Mouse (Mus musculus) G1E (cell line): ENCODE results near the gene Smndc1. TPM values are rescaled to one million over a fixed set of nuclear protein-coding genes. Genes with fewer than 3 reads are reported as not detected.

ENCODE experiments used
- ATAC-seq: 2 replicates; pipeline ENCODE4 v1.8.0; 2016; ENCODE audit warnings: mild to moderate bottlenecking; ENCODE audit not compliant: insufficient number of reproducible peaks, poor library complexity, low FRiP score, severe bottlenecking; ENCODE audit errors: extremely low read depth
- DNase-seq: peaks from one replicate; pipeline ENCODE4 v3.0.0; 2012; ENCODE audit warnings: low spot score
- H3K27me3 ChIP-seq: 2 replicates; pipeline ENCODE4 v1.6.1; 2012; ENCODE audit warnings: mild to moderate bottlenecking, low read length, inconsistent platforms; ENCODE audit not compliant: insufficient read depth
- H3K36me3 ChIP-seq: replicated peaks from 2 replicates; pipeline ENCODE3; 2012; ENCODE audit warnings: mild to moderate bottlenecking, inconsistent platforms
- H3K4me1 ChIP-seq: 2 replicates; pipeline ENCODE4 v1.6.1; 2012; ENCODE audit warnings: low read depth, low read length, inconsistent platforms, mixed read lengths; ENCODE audit not compliant: insufficient read depth
- H3K4me3 ChIP-seq: 2 replicates; pipeline ENCODE4 v1.5.1; 2012; ENCODE audit warnings: low read depth, mild to moderate bottlenecking, inconsistent platforms, low read length, moderate library complexity, mixed read lengths
- H3K9me3 ChIP-seq: replicated peaks from 2 replicates; pipeline ENCODE4 v1.6.1; 2012; ENCODE audit warnings: inconsistent platforms
- CTCF ChIP-seq: IDR thresholded peaks from 2 replicates; pipeline ENCODE4 v1.5.1; 2012; ENCODE audit warnings: low read depth, low read length, inconsistent platforms, mixed read lengths
- GATA1 ChIP-seq: IDR thresholded peaks from 2 replicates; pipeline ENCODE4 v1.6.1; 2012; ENCODE audit warnings: borderline replicate concordance, low read length, inconsistent platforms, mixed read lengths
- GATA2 ChIP-seq: IDR thresholded peaks from 2 replicates; pipeline ENCODE4 v1.6.1; 2012; ENCODE audit warnings: low read depth, low read length, inconsistent platforms, borderline replicate concordance
- POLR2AphosphoS5 ChIP-seq: IDR thresholded peaks from 2 replicates; pipeline ENCODE4 v1.6.1; 2012; ENCODE audit warnings: low read depth, low read length, inconsistent platforms; ENCODE audit not compliant: insufficient replicate concordance
- TAL1 ChIP-seq: conservative IDR thresholded peaks from 2 replicates; pipeline ENCODE4 v1.6.1; 2012; ENCODE audit warnings: low read depth, low read length, inconsistent platforms, mixed read lengths
- polyA plus RNA-seq: library from polyadenylated mRNA; stranded (reverse); fragments of >175 nt; gene quantifications from 2 replicates; pipeline ENCODE4 v1.2.3, GENCODE M21; 2012
- total RNA-seq, 2 experiments: library from RNA; stranded (forward) in 1 of 2; stranded (reverse) in 1 of 2; fragments of 200-1000 nt in 1 of 2; fragments of >200 nt in 1 of 2; fragmentation: Nextera tagmentation in 1 of 2; gene quantifications; 2 replicates each; pipeline ENCODE4 v1.2.3; 2014 to 2017

Gene Smndc1
- total and polyA plus RNA-seq, 3 experiments = 47.7 to 181 (median 96.5) TPM

GRCm38 (mm10) chr19:53422358-53423308 lies 32.3 kb upstream of the Smndc1 start:
- DNase-seq (no peak), ATAC-seq (no peak)
- H3K9me3 ChIP-seq = no peaks in the 10 kb centered on the region
- H3K27me3 ChIP-seq = peaks cover 16% of the 10 kb centered on the region
- no peaks in the 10 kb centered on the region for H3K36me3 ChIP-seq
- H3K4me3 ChIP-seq = no peak overlapping the region
- no peak for TF ChIP-seq CTCF
- no peak for TF ChIP-seq POLR2AphosphoS5
- TF ChIP-seq GATA1 = no peak
- TF ChIP-seq TAL1 = no peak
- TF ChIP-seq GATA2 = no peak
- peaks cover 19% of the 10 kb centered on the region for H3K4me1 ChIP-seq

DNA sequence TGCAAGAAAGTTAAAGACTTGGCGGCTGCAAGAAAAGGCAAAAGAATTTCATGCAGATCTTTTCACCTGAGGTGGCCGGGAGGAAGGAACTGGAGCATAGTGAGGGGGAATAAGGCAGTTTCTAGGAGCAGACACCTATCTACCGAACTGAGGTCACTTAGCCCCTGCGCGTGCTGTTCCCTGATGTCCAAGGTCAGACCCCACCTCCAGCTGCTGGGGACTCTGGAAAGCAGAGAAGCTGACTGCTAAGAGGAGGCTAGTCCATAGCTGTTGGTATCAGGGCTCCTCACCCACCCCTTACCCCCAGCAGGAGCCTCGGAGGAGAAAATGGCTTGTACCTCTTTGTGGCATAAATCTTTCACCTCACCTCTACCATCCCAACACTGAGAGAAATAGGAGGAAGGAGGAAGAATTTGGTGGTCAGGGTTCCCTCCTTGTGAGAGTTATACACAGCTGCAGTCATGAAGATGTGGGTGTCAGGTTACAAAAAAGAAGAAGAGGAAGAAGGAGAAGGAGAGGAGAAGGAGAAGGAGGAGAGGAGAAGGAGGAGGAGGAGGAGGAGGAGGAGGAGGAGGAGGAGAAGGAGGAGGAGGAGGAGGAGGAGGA lies 31.3 kb upstream of the Smndc1 start:
- Histone ChIP-seq H3K4me1 (peaks cover 19% of the 10 kb centered on the region), H3K9me3 (no peaks in the 10 kb centered on the region), H3K4me3 (peak overlapping the region; percentile 8; the same call in 1 of the 2 replicates), H3K27me3 (peaks cover 18% of the 10 kb centered on the region), H3K36me3 (no peaks in the 10 kb centered on the region)
- TF ChIP-seq TAL1 = no peak
- TF ChIP-seq CTCF = no peak
- no peak for TF ChIP-seq POLR2AphosphoS5
- TF ChIP-seq GATA1 = no peak
- TF ChIP-seq GATA2 = no peak
- ATAC-seq = no peak
- no peak for DNase-seq

DNA sequence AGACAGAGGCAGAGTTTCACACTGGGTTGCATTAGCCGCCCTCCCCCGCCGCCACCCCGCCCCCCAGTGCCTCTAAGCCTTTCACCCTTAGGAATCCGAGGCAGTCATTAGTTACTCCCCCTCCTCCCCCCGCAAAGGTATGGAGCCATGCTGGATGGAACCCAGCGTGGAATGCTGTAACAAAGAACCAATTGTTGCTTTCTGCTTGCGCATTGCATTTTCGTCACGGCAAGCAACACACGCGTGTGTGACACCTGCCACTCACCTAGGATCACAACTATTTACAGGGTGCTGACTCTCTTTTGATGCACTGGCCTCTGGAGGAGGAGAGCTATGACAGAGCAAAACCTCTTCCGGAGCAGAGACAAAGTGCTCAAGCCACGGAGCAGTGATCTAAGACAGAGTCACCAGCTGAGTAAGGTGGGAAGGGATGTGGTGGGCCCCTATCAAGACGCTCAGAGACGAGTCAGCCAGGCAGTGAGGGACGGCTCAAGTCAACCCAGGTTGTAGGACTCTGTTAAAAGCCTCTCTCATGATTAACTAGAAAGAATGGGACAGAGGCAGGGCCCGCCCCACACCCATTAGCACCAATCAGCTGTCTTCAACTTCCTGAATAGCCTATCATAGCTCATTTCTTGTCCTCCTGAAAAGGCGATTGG lies 30.7 kb upstream of the Smndc1 start:
- H3K27me3 ChIP-seq = peaks cover 18% of the 10 kb centered on the region
- peak; percentile 41 for DNase-seq
- TF ChIP-seq TAL1 (no peak), GATA1 (no peak), GATA2 (no peak), CTCF (no peak), POLR2AphosphoS5 (no peak)
- no peaks in the 10 kb centered on the region for H3K9me3 ChIP-seq
- peak overlapping the region; percentile 24; the same call in 1 of the 2 replicates for H3K4me3 ChIP-seq
- H3K4me1 ChIP-seq = peaks cover 19% of the 10 kb centered on the region
- no peaks in the 10 kb centered on the region for H3K36me3 ChIP-seq
- ATAC-seq = peak; percentile 91

- Histone ChIP-seq H3K9me3 (no peaks in the 10 kb centered on the region), H3K36me3 (no peaks in the 10 kb centered on the region), H3K4me3 (no peak overlapping the region), H3K27me3 (peaks cover 22% of the 10 kb centered on the region), H3K4me1 (peaks cover 24% of the 10 kb centered on the region)
- ATAC-seq = no peak
- DNase-seq = peak; percentile 29
- TF ChIP-seq CTCF (peak; percentile 62), GATA1 (no peak)
Measured at GRCm38 (mm10) chr19:53419834-53420233, 29.5 kb upstream of the Smndc1 start.

DNA sequence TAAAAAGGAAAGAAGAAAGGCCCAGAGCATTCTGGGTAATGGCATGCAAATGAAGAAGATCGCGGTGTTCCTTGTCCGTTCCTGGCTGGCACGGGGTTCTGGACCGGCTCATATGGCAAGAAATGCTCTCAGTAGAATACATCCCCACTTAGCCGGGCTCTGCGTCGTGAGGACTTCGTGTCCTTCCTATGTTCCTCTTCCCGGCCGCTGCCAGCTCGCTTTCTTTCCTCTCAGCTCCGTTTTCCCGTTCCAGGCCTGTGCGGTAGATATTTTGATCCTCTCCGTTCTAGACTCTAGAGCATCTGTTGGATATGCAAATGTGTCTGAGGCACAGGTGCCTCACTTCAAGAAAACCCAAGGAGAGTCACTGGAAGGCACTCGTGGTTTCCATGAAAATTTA lies 24.8 kb upstream of the Smndc1 start:
- Histone ChIP-seq H3K36me3 (no peaks in the 10 kb centered on the region), H3K9me3 (no peaks in the 10 kb centered on the region), H3K4me1 (peaks cover 14% of the 10 kb centered on the region), H3K4me3 (no peak overlapping the region; the same call in 1 of the 2 replicates), H3K27me3 (peaks cover 27% of the 10 kb centered on the region)
- TF ChIP-seq CTCF = no peak
- no peak for TF ChIP-seq GATA2
- no peak for TF ChIP-seq GATA1
- no peak for TF ChIP-seq TAL1
- TF ChIP-seq POLR2AphosphoS5 = no peak
- ATAC-seq (no peak), DNase-seq (no peak)

DNA sequence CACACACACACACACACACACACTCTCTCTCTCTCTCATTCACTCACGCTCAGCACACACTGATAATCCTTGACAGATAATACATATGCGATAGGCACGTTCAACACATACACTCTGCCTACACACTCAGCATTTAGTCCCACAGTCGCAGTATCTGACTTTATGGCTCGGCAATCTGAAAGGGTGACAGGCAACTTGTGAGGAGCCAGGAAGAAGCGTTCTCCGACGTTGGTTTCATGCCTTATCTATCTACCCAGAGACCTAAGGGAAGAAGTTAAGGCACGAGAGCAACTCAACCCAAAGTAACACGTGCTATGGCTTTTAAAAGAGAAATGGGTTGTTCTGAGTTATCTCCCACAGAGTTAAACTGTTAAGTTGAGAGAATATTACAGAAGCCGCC lies 24.3 kb upstream of the Smndc1 start:
- DNase-seq (no peak), ATAC-seq (peak; percentile 67)
- no peak overlapping the region for H3K4me3 ChIP-seq
- peaks cover 30% of the 10 kb centered on the region for H3K27me3 ChIP-seq
- no peaks in the 10 kb centered on the region for H3K9me3 ChIP-seq
- peaks cover 14% of the 10 kb centered on the region for H3K4me1 ChIP-seq
- TF ChIP-seq GATA2 (no peak), TAL1 (no peak), GATA1 (no peak), CTCF (no peak), POLR2AphosphoS5 (no peak)
- no peaks in the 10 kb centered on the region for H3K36me3 ChIP-seq
